Mouse (Mus musculus): Measurements from ENCODE around the gene Zpbp. TPM values are rescaled to one million over a fixed set of nuclear protein-coding genes. Genes with fewer than 3 reads are reported as not detected.

Zpbp gene
- total and polyA plus RNA-seq, 3 experiments: 0.34 to 0.62 (median 0.50) TPM

DNA sequence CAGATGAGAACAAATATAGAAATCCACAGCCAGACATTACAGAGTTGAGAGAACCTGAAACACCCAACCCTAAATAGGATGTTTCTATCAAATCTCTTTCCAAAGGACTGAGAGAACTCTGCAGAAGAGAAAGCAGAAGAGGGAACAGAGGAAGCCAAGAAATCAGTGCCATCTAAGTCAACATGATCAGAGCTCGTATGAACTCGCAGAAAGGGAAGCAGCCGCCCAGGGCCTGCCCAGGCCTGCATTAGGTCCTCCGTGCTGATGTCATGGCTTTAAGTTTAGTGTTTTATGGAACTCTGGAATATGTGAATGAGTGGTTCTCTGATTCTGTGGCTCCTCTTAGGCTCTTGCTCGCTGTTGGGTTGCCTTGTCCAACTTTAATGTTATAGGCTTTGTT, 48.0 kb downstream of the Zpbp start:
- H3K36me3 ChIP-seq (replicated peaks in 1 of 2; ENCODE audit: control insufficient read depth in 1 of 2, insufficient read depth in 1 of 2, low read length in 1 of 2): no peaks in the 10 kb centered on the region
- no peaks in the 10 kb centered on the region for H3K9me3 ChIP-seq (replicated peaks; ENCODE audit: low read length)
- H3K4me3 ChIP-seq (replicated peaks in 1 of 3; ENCODE audit: low read depth in 2 of 3, low read length in 2 of 3, poor library complexity in 1 of 3): no peak overlapping the region
- H3K27me3 ChIP-seq (replicated peaks): no peaks in the 10 kb centered on the region
- no peak overlapping the region for H3K9ac ChIP-seq (ENCODE audit: insufficient read depth, low read depth)
- H3K4me2 ChIP-seq (ENCODE audit: insufficient read depth, low read depth, poor library complexity, severe bottlenecking): 0 out of 2 replicates have a peak overlapping the region, but pooled peaks have one; percentile 1
- dilution Hi-C loops (cut with MboI; ENCODE audit: extremely low pct_ligation_motif_present, extremely low pct_unique_long_range_greater_than_20kb, low sequenced_read_pairs): no loop called here
- H3K27ac ChIP-seq (ENCODE audit: insufficient read depth, low read depth): no peak overlapping the region
- H3K79me2 ChIP-seq (replicated peaks; ENCODE audit: control insufficient read depth, extremely low read depth, insufficient read depth, poor library complexity, severe bottlenecking): no peaks in the 10 kb centered on the region
- DNase-seq (ENCODE audit: extremely low read depth): peak; percentile 6
- peaks cover 2 to 8% of the 10 kb centered on the region in 2 experiments; a peak in 2 of 4 replicates for H3K4me1 ChIP-seq (ENCODE audit: control insufficient read depth in 1 of 2, insufficient read depth in 2 of 2)
- in situ Hi-C loops (cut with MboI; ENCODE audit: low pct_ligation_motif_present, low pct_unique_long_range_greater_than_20kb, low sequenced_read_pairs): no loop called here
- peak; percentile 85 for TF ChIP-seq CHD1 (IDR thresholded peaks at IDR 0.05; ENCODE audit: low read depth, low read length)
- TF ChIP-seq USF1 (IDR thresholded peaks at IDR 0.05; ENCODE audit: low read depth, low read length): no peak
- 0 out of 2 replicates have a peak, but pooled peaks have one; percentile 67 for TF ChIP-seq MEF2A (IDR thresholded peaks at IDR 0.05; ENCODE audit: borderline replicate concordance, low read depth, low read length)

DNA sequence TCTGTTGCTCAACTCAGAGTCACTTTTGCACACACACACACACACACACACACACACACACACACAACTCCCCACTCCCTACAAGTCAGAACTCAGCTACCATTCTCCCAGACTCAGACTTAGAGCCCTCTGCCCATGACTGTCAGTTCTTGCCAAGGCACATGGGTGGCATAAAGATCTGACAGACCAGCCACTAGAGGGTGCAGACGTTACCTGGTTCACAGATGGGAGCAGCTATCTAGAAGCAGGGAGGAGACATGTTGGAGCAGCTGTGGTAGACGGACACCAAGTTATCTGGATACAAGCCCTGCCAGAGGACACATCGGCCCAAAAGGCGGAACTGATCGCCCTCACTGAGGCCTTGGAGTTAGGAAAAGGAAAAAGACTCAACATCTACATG, 67.5 kb downstream of the Zpbp start:
- TF ChIP-seq MYC (IDR thresholded peaks at IDR 0.05; ENCODE audit: low read depth, low read length) (peak; percentile 53; the same call in 1 of the 2 replicates), BHLHE40 (IDR thresholded peaks at IDR 0.05; ENCODE audit: low read depth, low read length) (no peak), SMC3 (IDR thresholded peaks at IDR 0.05; ENCODE audit: low read depth, low read length) (peak; percentile 75), MAZ (IDR thresholded peaks at IDR 0.05; ENCODE audit: low read depth, low read length) (no peak), RAD21 (IDR thresholded peaks at IDR 0.05; ENCODE audit: low read depth, low read length) (peak; percentile 72), CTCF (conservative IDR thresholded peaks at IDR 0.05 in 1 of 2, IDR thresholded peaks at IDR 0.05 in 1 of 2; ENCODE audit: low read depth in 2 of 2, low read length in 2 of 2) (peak; percentile 12 to 80; a peak in 2 of 4 replicates), TBP (conservative IDR thresholded peaks at IDR 0.05; ENCODE audit: low read depth, low read length) (no peak), NELFE (IDR thresholded peaks at IDR 0.05; ENCODE audit: low read depth, low read length) (0 out of 2 replicates have a peak, but pooled peaks have one; percentile 22), NRF1 (IDR thresholded peaks at IDR 0.05; ENCODE audit: low read depth, low read length) (0 out of 2 replicates have a peak, but pooled peaks have one; percentile 23), HCFC1 (IDR thresholded peaks at IDR 0.05; ENCODE audit: low read depth, low read length) (no peak), MAX (IDR thresholded peaks at IDR 0.05; ENCODE audit: low read length) (peak; percentile 54; the same call in 1 of the 2 replicates), ZC3H11A (IDR thresholded peaks at IDR 0.05; ENCODE audit: low read depth, low read length) (0 out of 2 replicates have a peak, but pooled peaks have one; percentile 8), E2F4 (IDR thresholded peaks at IDR 0.05; ENCODE audit: insufficient replicate concordance, low read depth, low read length) (no peak)
- Histone ChIP-seq H3K79me2 (replicated peaks; ENCODE audit: control insufficient read depth, extremely low read depth, insufficient read depth, poor library complexity, severe bottlenecking) (no peaks in the 10 kb centered on the region), H3K4me2 (ENCODE audit: insufficient read depth, low read depth, poor library complexity, severe bottlenecking) (no peak overlapping the region), H3K4me1 (ENCODE audit: control insufficient read depth in 1 of 2, insufficient read depth in 2 of 2) (peaks cover 3 to 5% of the 10 kb centered on the region in 2 experiments; a peak in 3 of 4 replicates), H3K27me3 (replicated peaks) (no peaks in the 10 kb centered on the region), H3K4me3 (replicated peaks in 1 of 3; ENCODE audit: low read depth in 2 of 3, low read length in 2 of 3, poor library complexity in 1 of 3) (no peak overlapping the region), H3K36me3 (replicated peaks in 1 of 2; ENCODE audit: control insufficient read depth in 1 of 2, insufficient read depth in 1 of 2, low read length in 1 of 2) (no peaks in the 10 kb centered on the region), H3K27ac (ENCODE audit: insufficient read depth, low read depth) (no peak overlapping the region), H3K9me3 (replicated peaks; ENCODE audit: low read length) (peaks cover 3% of the 10 kb centered on the region), H3K9ac (ENCODE audit: insufficient read depth, low read depth) (no peak overlapping the region)
- peak; percentile 49 for DNase-seq (ENCODE audit: extremely low read depth)
- dilution Hi-C loops (cut with MboI; ENCODE audit: extremely low pct_ligation_motif_present, extremely low pct_unique_long_range_greater_than_20kb, low sequenced_read_pairs): no loop called here
- in situ Hi-C loops (cut with MboI; ENCODE audit: low pct_ligation_motif_present, low pct_unique_long_range_greater_than_20kb, low sequenced_read_pairs): loop anchor here (10.0 kb wide), 2 partner anchors 390 to 580 kb away; no protein-coding TSS in a partner anchor

Measured in CH12.LX (cell line).